Mouse (Mus musculus) stomach, embryonic 15.5 days (tissue): ENCODE data around the gene Ppp2ca. TPM values are rescaled to one million over a fixed set of nuclear protein-coding genes. Genes with fewer than 3 reads are reported as not detected.
A peak's percentile ranks its signal among the peaks of the same experiment; 100 is the strongest.
"Not testable (repeated sequence)": the region's sequence is repeated elsewhere in the genome, so short reads cannot be mapped to it uniquely, and the experiment has no call there.

Source experiments
- ATAC-seq: fragments of 200-750 bp; cut with Nextera tagmentation; 2 replicates; pipeline ENCODE4 v1.8.0; 2017; ENCODE audit warnings: low read depth, moderate number of reproducible peaks, moderate TSS enrichment; ENCODE audit not compliant: insufficient read depth, low FRiP score
- H3K27ac ChIP-seq: fragments of 300-500 bp; sonication (generic); 2 replicates; pipeline ENCODE4 v1.5.1; 2015; ENCODE audit warnings: mild to moderate bottlenecking, inconsistent platforms
- H3K27me3 ChIP-seq: fragments of 300-500 bp; sonication (generic); replicated peaks from 2 replicates; pipeline ENCODE4 v1.6.1; 2015; ENCODE audit warnings: inconsistent platforms
- H3K36me3 ChIP-seq: fragments of 300-500 bp; sonication (generic); 2 replicates; pipeline ENCODE4 v1.6.1; 2015; ENCODE audit warnings: inconsistent platforms
- H3K4me1 ChIP-seq: fragments of 300-500 bp; sonication (generic); 2 replicates; pipeline ENCODE4 v1.6.1; 2015; ENCODE audit warnings: inconsistent platforms
- H3K4me2 ChIP-seq: fragments of 300-500 bp; sonication (generic); 2 replicates; pipeline ENCODE4 v1.6.1; 2015; ENCODE audit warnings: mild to moderate bottlenecking, inconsistent platforms
- H3K4me3 ChIP-seq: fragments of 300-500 bp; sonication (generic); replicated peaks from 2 replicates; pipeline ENCODE4 v1.5.1; 2015; ENCODE audit warnings: inconsistent platforms
- H3K9ac ChIP-seq: fragments of 300-500 bp; sonication (generic); 2 replicates; pipeline ENCODE4 v1.6.1; 2015; ENCODE audit warnings: inconsistent platforms
- H3K9me3 ChIP-seq: fragments of 300-500 bp; sonication (generic); 2 replicates; pipeline ENCODE4 v1.6.1; 2016; ENCODE audit warnings: inconsistent platforms
- WGBS: fragments of 180-500 bp; shearing (Covaris S2); methylation state at CpG from one replicate; pipeline ENCODE4 v1.1.7; 2015; 5-methylcytosine and 5-hydroxymethylcytosine counted together
- polyA plus RNA-seq: library from polyadenylated mRNA; unstranded; fragments of >200 nt; fragmentation: Nextera tagmentation; extraction: Ambion mirVana; gene quantifications from 2 replicates; pipeline ENCODE4 v1.2.1, GENCODE M21; 2015

Gene Ppp2ca
- polyA plus RNA-seq, 1 experiment from 2014 or later = 71.3 TPM

DNA sequence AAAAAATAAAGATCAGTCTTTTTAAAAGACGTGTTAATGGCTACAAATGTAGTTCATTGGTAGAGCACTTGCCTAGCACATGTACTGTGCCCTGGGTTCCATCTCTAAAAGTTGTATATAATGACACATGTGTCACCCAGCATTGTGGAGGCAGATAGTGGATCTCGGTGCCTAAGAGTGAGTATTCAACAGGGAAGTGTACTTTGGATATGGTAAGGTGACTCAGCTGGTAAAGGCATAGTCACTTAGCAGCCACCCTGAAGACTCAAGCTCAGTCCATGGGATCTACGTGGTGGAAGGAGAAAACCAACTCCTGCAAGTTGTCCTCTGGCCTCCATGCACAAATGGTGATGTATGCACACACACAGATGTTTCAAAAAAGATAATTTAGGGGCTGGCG is 26.0 kb downstream of the Ppp2ca start:
- H3K36me3 ChIP-seq = peaks cover 45% of the 10 kb centered on the region
- 87% methylated on average over 4 of the region's 4 CpGs for WGBS

GRCm38 (mm10) chr11:52127169-52127568 is 28.7 kb downstream of the Ppp2ca start:
- no peak for ATAC-seq

More for the DNA sequence above, 26.0 kb downstream of the Ppp2ca start:
- no peak overlapping the region for H3K4me2 ChIP-seq
- no peak for ATAC-seq
- H3K27ac ChIP-seq = no peak overlapping the region
- H3K9me3 ChIP-seq = no peaks in the 10 kb centered on the region
- no peak overlapping the region for H3K9ac ChIP-seq
- H3K4me3 ChIP-seq = no peak overlapping the region
- H3K4me1 ChIP-seq = no peaks in the 10 kb centered on the region
- no peaks in the 10 kb centered on the region for H3K27me3 ChIP-seq

DNA sequence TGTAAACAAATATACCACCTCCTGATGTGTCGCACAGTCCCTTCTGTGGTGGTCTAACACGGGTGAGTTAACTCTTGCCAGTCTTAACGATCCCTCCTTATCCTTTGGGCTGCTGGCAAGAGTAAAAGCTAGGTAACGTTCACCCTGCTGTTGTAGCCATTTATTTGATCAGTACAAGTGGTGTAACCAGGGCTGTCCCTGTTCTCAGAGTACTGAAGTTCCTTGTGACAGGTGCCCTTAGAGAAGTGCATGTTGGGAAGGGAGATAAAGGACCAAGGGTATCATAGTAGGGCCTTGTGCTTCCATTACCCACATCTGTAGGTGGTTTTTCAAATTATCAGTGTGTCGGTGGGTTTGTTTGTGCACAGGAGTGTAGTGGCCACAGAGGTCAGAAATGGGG is 29.3 kb downstream of the Ppp2ca start:
- no peak overlapping the region for H3K9ac ChIP-seq
- H3K27me3 ChIP-seq = no peaks in the 10 kb centered on the region
- H3K4me2 ChIP-seq = no peak overlapping the region
- no peak overlapping the region for H3K27ac ChIP-seq
- WGBS = 72% methylated on average over 5 of the region's 5 CpGs
- ATAC-seq = no peak
- H3K4me3 ChIP-seq = no peak overlapping the region
- no peaks in the 10 kb centered on the region for H3K9me3 ChIP-seq
- H3K4me1 ChIP-seq = no peaks in the 10 kb centered on the region
- peaks cover 21% of the 10 kb centered on the region for H3K36me3 ChIP-seq

More at GRCm38 (mm10) chr11:52127169-52127568, 28.7 kb downstream of the Ppp2ca start:
- no peak overlapping the region for H3K9ac ChIP-seq
- H3K4me2 ChIP-seq = no peak overlapping the region
- H3K36me3 ChIP-seq = peaks cover 25% of the 10 kb centered on the region
- H3K27ac ChIP-seq = no peak overlapping the region
- H3K27me3 ChIP-seq = no peaks in the 10 kb centered on the region
- H3K9me3 ChIP-seq = no peaks in the 10 kb centered on the region
- no peak overlapping the region for H3K4me3 ChIP-seq
- WGBS = 59% methylated on average over 3 of the region's 3 CpGs
- H3K4me1 ChIP-seq = no peaks in the 10 kb centered on the region

DNA sequence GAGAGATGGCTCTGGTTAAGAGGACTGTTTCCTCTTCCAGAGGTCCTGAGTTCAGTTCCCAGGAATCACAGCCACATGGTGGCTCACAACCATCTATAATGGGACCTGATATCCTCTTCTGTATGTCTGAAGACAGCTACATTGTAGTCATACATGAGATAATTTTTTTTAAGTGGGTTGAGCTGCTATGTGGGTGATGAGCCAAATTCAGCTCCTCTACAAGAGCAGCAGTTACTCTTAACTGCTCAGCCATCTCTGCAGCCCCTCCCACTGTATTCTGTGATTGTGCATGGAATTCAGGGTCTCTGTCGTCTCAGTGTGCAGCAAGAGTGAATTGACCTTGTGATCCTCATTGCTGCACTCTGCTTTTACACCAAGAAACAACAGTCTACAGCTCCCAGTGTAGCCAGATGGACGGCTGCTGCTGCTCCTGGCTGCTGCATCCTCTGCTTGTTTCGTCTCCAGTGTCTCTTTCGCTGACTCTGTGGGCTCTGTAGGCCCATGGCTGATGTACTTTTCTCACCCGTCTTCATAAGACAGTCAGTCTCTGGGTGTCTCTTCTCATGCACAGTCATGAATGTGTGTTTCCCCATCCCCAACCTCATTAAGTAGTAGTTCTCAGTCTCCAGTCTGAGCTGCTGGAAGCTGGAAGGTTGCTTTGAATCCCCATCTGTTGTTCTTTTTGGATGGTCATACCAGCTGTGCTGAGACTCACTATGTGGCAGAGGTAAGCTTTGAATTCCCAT is 30.0 kb downstream of the Ppp2ca start:
- no peak overlapping the region for H3K4me2 ChIP-seq
- 57% methylated on average over 5 of the region's 5 CpGs for WGBS
- H3K4me3 ChIP-seq = no peak overlapping the region

GRCm38 (mm10) chr11:52129171-52129570 is 30.7 kb downstream of the Ppp2ca start:
- no peaks in the 10 kb centered on the region for H3K9me3 ChIP-seq
- H3K4me2 ChIP-seq = no peak overlapping the region
- no peak for ATAC-seq
- no peak overlapping the region for H3K4me3 ChIP-seq
- 26% methylated on average over 3 of the region's 3 CpGs for WGBS
- H3K27ac ChIP-seq = no peak overlapping the region
- peaks cover 12% of the 10 kb centered on the region; the same call in 1 of the 2 replicates for H3K36me3 ChIP-seq
- no peaks in the 10 kb centered on the region for H3K27me3 ChIP-seq
- no peak overlapping the region for H3K9ac ChIP-seq
- no peaks in the 10 kb centered on the region for H3K4me1 ChIP-seq

More for the DNA sequence above, 30.0 kb downstream of the Ppp2ca start:
- Histone ChIP-seq H3K27ac (no peak overlapping the region), H3K36me3 (peaks cover 16% of the 10 kb centered on the region), H3K27me3 (no peaks in the 10 kb centered on the region), H3K9ac (no peak overlapping the region; the same call in 1 of the 2 replicates), H3K4me1 (no peaks in the 10 kb centered on the region), H3K9me3 (no peaks in the 10 kb centered on the region)
- ATAC-seq = no peak

GRCm38 (mm10) chr11:52129621-52130450 is 31.4 kb downstream of the Ppp2ca start:
- Histone ChIP-seq H3K4me3 (no peak overlapping the region), H3K4me1 (no peaks in the 10 kb centered on the region), H3K4me2 (no peak overlapping the region), H3K27ac (no peak overlapping the region), H3K9me3 (no peaks in the 10 kb centered on the region), H3K27me3 (no peaks in the 10 kb centered on the region), H3K9ac (no peak overlapping the region), H3K36me3 (0 out of 2 replicates have a peak, but pooled peaks cover 6% of the 10 kb centered on the region)
- 73% methylated on average over 10 of the region's 10 CpGs for WGBS
- ATAC-seq = no peak

GRCm38 (mm10) chr11:52130451-52131068 is 32.1 kb downstream of the Ppp2ca start:
- no peak for ATAC-seq

GRCm38 (mm10) chr11:52143675-52144074 is 45.2 kb downstream of the Ppp2ca start:
- H3K4me1 ChIP-seq, H3K4me3 ChIP-seq, H3K9me3 ChIP-seq, H3K27me3 ChIP-seq, H3K27ac ChIP-seq, H3K36me3 ChIP-seq, H3K4me2 ChIP-seq, H3K9ac ChIP-seq: not testable (repeated sequence)
- ATAC-seq = peak; percentile 68
- WGBS = 33% methylated on average over 4 of the region's 4 CpGs

More at GRCm38 (mm10) chr11:52130451-52131068, 32.1 kb downstream of the Ppp2ca start:
- Histone ChIP-seq H3K4me3 (no peak overlapping the region), H3K36me3 (0 out of 2 replicates have a peak, but pooled peaks cover 6% of the 10 kb centered on the region), H3K27ac (no peak overlapping the region), H3K9ac (no peak overlapping the region), H3K9me3 (no peaks in the 10 kb centered on the region), H3K4me1 (no peaks in the 10 kb centered on the region), H3K4me2 (no peak overlapping the region), H3K27me3 (no peaks in the 10 kb centered on the region)
- 77% methylated on average over 7 of the region's 7 CpGs for WGBS

- not testable (repeated sequence) for H3K36me3 ChIP-seq, H3K9me3 ChIP-seq, H3K27ac ChIP-seq, H3K4me2 ChIP-seq, H3K4me1 ChIP-seq, H3K9ac ChIP-seq, H3K27me3 ChIP-seq, ATAC-seq, H3K4me3 ChIP-seq
- 94% methylated on average over 1 of the region's 1 CpGs for WGBS
Measured at GRCm38 (mm10) chr11:52145428-52145827, 46.9 kb downstream of the Ppp2ca start, which contains the start of gene Olfr1373. Olfr1373 (minus strand) TSS chr11:52145528.

DNA sequence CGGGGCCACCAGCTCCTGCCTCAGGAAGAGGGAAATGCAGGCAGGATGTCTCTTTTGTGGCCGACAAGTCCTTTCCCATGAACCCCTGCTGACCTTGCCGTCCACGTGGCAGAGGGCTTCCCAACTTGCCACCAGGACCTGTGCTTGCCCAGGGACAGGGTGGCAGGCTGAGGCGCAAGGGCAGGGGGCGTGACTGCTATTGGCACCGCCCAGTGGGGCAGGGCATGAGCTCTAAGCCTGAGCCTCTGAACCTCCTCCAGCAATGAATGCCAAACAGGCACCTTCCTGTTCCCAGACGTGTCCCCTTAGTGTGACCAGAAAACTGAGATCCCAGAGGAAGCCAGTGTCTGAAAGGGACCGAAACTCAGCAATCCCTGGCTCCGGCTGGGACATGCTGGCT is 65.4 kb downstream of the Ppp2ca start:
- 34% methylated on average over 10 of the region's 10 CpGs for WGBS
- Histone ChIP-seq H3K27me3 (peaks cover 5% of the 10 kb centered on the region; the same call in 1 of the 2 replicates), H3K27ac (no peak overlapping the region), H3K4me2 (no peak overlapping the region), H3K4me1 (peaks cover 5% of the 10 kb centered on the region), H3K36me3 (no peaks in the 10 kb centered on the region), H3K4me3 (no peak overlapping the region), H3K9ac (no peak overlapping the region), H3K9me3 (no peaks in the 10 kb centered on the region)
- no peak for ATAC-seq

GRCm38 (mm10) chr11:52167126-52167525 is 68.6 kb downstream of the Ppp2ca start:
- Histone ChIP-seq H3K4me3 (peak overlapping the region; percentile 53), H3K27me3 (peaks cover 5% of the 10 kb centered on the region; the same call in 1 of the 2 replicates), H3K4me1 (peaks cover 5% of the 10 kb centered on the region), H3K36me3 (no peaks in the 10 kb centered on the region), H3K9ac (no peak overlapping the region), H3K9me3 (no peaks in the 10 kb centered on the region), H3K4me2 (peak overlapping the region; percentile 91), H3K27ac (no peak overlapping the region)
- no peak for ATAC-seq
- WGBS = 2% methylated on average over 21 of the region's 21 CpGs
